In the genomic region with DNA sequence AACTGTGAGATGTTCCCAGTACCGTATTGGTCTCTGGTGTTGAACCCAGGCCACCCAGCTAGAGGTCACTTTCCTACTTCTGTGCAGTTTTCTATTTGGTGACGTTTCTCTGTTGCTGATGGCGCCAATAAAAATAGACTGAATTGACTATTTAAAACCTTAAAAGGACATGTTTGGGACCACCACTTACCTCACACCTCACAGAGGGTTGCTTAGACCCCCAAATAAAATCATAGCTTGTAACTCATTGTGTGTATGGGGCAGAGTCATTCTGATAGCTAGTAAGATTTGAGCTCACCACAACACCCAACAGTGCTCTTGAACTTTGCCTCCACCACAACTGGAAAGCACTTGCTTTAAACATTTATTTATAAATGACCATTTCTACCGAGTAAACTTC, we compare ENCODE assay signal across 26 mouse cellular contexts. TPM values are rescaled to one million over a fixed set of nuclear protein-coding genes. Genes with fewer than 3 reads are reported as not detected.
DNase-seq lines count a peak whose midpoint lies in the region; ATAC-seq and TF ChIP-seq lines count a peak whose summit lies in the region.
"Had no signal": no experiment of that assay in that cellular context is flagged by ENCODE, and none has a peak within 500 bp of the region (broad histone marks: within the 10 kb centered on the region; RNA-seq: fewer than 3 reads in every experiment).

No protein-coding gene starts in this region.

- peak overlapping the region; percentile 30; the same call in 1 of the 2 replicates for H3K27ac ChIP-seq in heart, embryonic 12.5 days (ENCODE audit: poor library complexity, severe bottlenecking)
- peak overlapping the region; percentile 73 for H3K27ac ChIP-seq in heart, postnatal 0 days (ENCODE audit: low read depth)
- peak overlapping the region; percentile 58 for H3K27ac ChIP-seq in lung, embryonic 15.5 days
- H3K27ac ChIP-seq in embryonic fibroblast, embryonic 13.5 days (ENCODE audit: insufficient read depth, low read length) = peak overlapping the region; percentile 51; the same call in 1 of the 2 replicates
- H3K27ac ChIP-seq: forebrain, embryonic 12.5 days; layer of hippocampus, adult 2 months; left cerebral cortex, adult 2 months; limb, embryonic 12.5 days; liver, embryonic 15.5 days; neural tube, embryonic 15.5 days; stomach, embryonic 15.5 days had no signal

- H3K27me3 ChIP-seq in heart, embryonic 12.5 days (replicated peaks) = no peaks in the 10 kb centered on the region
- H3K27me3 ChIP-seq in heart, postnatal 0 days (ENCODE audit: control insufficient read depth, insufficient read depth, low read length) = no peaks in the 10 kb centered on the region
- H3K27me3 ChIP-seq in lung, embryonic 15.5 days = no peaks in the 10 kb centered on the region
- H3K27me3 ChIP-seq: forebrain, embryonic 12.5 days; limb, embryonic 12.5 days; liver, embryonic 15.5 days; megakaryocyte, embryonic 14.5 days; neural tube, embryonic 15.5 days; stomach, embryonic 15.5 days had no signal

- no peak for TF ChIP-seq EP300 in heart, postnatal 0 days (IDR thresholded peaks at IDR 0.05; ENCODE audit: low read depth)

- intact Hi-C loops in heart, postnatal 10 days (cut with DNase I) = no loop called here
- intact Hi-C loops in heart, postnatal 14 days (cut with DNase I) = no loop called here

- H3K4me1 ChIP-seq in heart, embryonic 12.5 days (replicated peaks) = peaks cover 15% of the 10 kb centered on the region
- H3K4me1 ChIP-seq in heart, postnatal 0 days (ENCODE audit: control insufficient read depth, insufficient read depth) = peaks cover 27% of the 10 kb centered on the region
- peaks cover 11% of the 10 kb centered on the region for H3K4me1 ChIP-seq in lung, embryonic 15.5 days
- H3K4me1 ChIP-seq in lung, adult 2 months (ENCODE audit: control insufficient read depth, insufficient read depth, low read length) = peaks cover 4% of the 10 kb centered on the region; the same call in 1 of the 2 replicates
- H3K4me1 ChIP-seq in embryonic fibroblast, embryonic 13.5 days (ENCODE audit: control insufficient read depth, insufficient read depth, low read length) = 0 out of 2 replicates have a peak, but pooled peaks cover 6% of the 10 kb centered on the region
- H3K4me1 ChIP-seq: forebrain, embryonic 12.5 days; limb, embryonic 12.5 days; liver, embryonic 15.5 days; megakaryocyte, embryonic 14.5 days; stomach, embryonic 15.5 days had no signal

- H3K36me3 ChIP-seq in heart, embryonic 12.5 days = no peaks in the 10 kb centered on the region
- no peaks in the 10 kb centered on the region for H3K36me3 ChIP-seq in heart, postnatal 0 days (replicated peaks; ENCODE audit: control insufficient read depth, insufficient read depth, low read length)
- no peaks in the 10 kb centered on the region for H3K36me3 ChIP-seq in lung, embryonic 15.5 days
- H3K36me3 ChIP-seq: forebrain, embryonic 12.5 days; limb, embryonic 12.5 days; liver, embryonic 15.5 days; neural tube, embryonic 15.5 days; stomach, embryonic 15.5 days had no signal

- no peak overlapping the region for H3K9ac ChIP-seq in heart, embryonic 12.5 days
- no peak overlapping the region for H3K9ac ChIP-seq in heart, postnatal 0 days (replicated peaks; ENCODE audit: low read depth, low read length)
- H3K9ac ChIP-seq in lung, embryonic 15.5 days = no peak overlapping the region
- H3K9ac ChIP-seq: forebrain, embryonic 12.5 days; forebrain, postnatal 0 days; limb, embryonic 12.5 days; liver, embryonic 15.5 days; neural tube, embryonic 15.5 days; stomach, embryonic 15.5 days had no signal

- no peak for DNase-seq in heart, postnatal 10 days
- no peak for DNase-seq in heart, postnatal 0 days (ENCODE audit: low spot score)
- DNase-seq in heart, postnatal 14 days = no peak
- no peak for DNase-seq in lung, adult 2 months
- no peak for DNase-seq in cerebellum, adult 9-10 months
- DNase-seq: cerebellum, adult 18-20 months; cerebellum, postnatal 14 days; forebrain, postnatal 0 days; gastrocnemius, postnatal 14 days; midbrain, embryonic 14.5 days; right cerebral cortex, postnatal 25 days had no signal

- no peak overlapping the region for H3K4me3 ChIP-seq in heart, embryonic 12.5 days
- no peak overlapping the region for H3K4me3 ChIP-seq in heart, postnatal 0 days (ENCODE audit: low read depth, low read length)
- H3K4me3 ChIP-seq in lung, embryonic 15.5 days = no peak overlapping the region
- no peak overlapping the region for H3K4me3 ChIP-seq in lung, adult 2 months (replicated peaks; ENCODE audit: extremely low read depth, low read depth, low read length)
- H3K4me3 ChIP-seq in embryonic fibroblast, embryonic 13.5 days (ENCODE audit: insufficient read depth, low read length) = no peak overlapping the region
- H3K4me3 ChIP-seq: forebrain, embryonic 12.5 days; layer of hippocampus, adult 2 months; left cerebral cortex, adult 2 months; limb, embryonic 12.5 days; liver, embryonic 15.5 days; megakaryocyte, embryonic 14.5 days; neural tube, embryonic 15.5 days; stomach, embryonic 15.5 days had no signal

- TF ChIP-seq CTCF in heart, postnatal 0 days (IDR thresholded peaks at IDR 0.05; ENCODE audit: low read depth) = no peak
- no peak for TF ChIP-seq CTCF in lung, adult 2 months (IDR thresholded peaks at IDR 0.05; ENCODE audit: insufficient read depth, low read length)
- TF ChIP-seq CTCF in embryonic fibroblast, embryonic 13.5 days (IDR thresholded peaks at IDR 0.05; ENCODE audit: borderline replicate concordance, insufficient read depth, low read length) = no peak

- no peak overlapping the region for H3K4me2 ChIP-seq in heart, embryonic 12.5 days
- H3K4me2 ChIP-seq in heart, postnatal 0 days (ENCODE audit: low read depth, low read length) = no peak overlapping the region
- H3K4me2 ChIP-seq in lung, embryonic 15.5 days = no peak overlapping the region
- H3K4me2 ChIP-seq: forebrain, embryonic 12.5 days; limb, embryonic 12.5 days; liver, embryonic 15.5 days; neural tube, embryonic 15.5 days; stomach, embryonic 15.5 days had no signal

- no peak for ATAC-seq in heart, embryonic 12.5 days (ENCODE audit: insufficient number of reproducible peaks, low FRiP score)
- no peak for ATAC-seq in heart, postnatal 0 days (ENCODE audit: insufficient read depth, low read depth)
- peak; percentile 5; the same call in 1 of the 2 replicates for ATAC-seq in lung, embryonic 15.5 days (ENCODE audit: borderline replicate concordance, extremely low read depth, low FRiP score, low TSS enrichment)
- ATAC-seq: CD4-positive, CD25-positive, alpha-beta regulatory T cell, adult 4 months; intestine, embryonic 16.5 days had no signal

- no peak for TF ChIP-seq POLR2A in lung, adult 2 months (IDR thresholded peaks at IDR 0.05; ENCODE audit: borderline replicate concordance, extremely low read depth, low read depth, low read length)
- no peak for TF ChIP-seq POLR2A in embryonic fibroblast, embryonic 13.5 days (IDR thresholded peaks at IDR 0.05; ENCODE audit: low read depth, low read length)

- WGBS in heart, embryonic 12.5 days = 72% methylated on average over 4 of the region's 4 CpGs
- 70% methylated on average over 4 of the region's 4 CpGs for WGBS in heart, postnatal 0 days
- WGBS in lung, embryonic 15.5 days = 54% methylated on average over 4 of the region's 4 CpGs
- WGBS in lung, adult 2 months = 59% methylated on average over 4 of the region's 4 CpGs

- peaks cover 7% of the 10 kb centered on the region for H3K9me3 ChIP-seq in heart, embryonic 12.5 days (replicated peaks)
- H3K9me3 ChIP-seq in heart, postnatal 0 days (replicated peaks; ENCODE audit: control insufficient read depth, low read length) = no peaks in the 10 kb centered on the region
- H3K9me3 ChIP-seq in lung, embryonic 15.5 days = no peaks in the 10 kb centered on the region
- H3K9me3 ChIP-seq: forebrain, embryonic 12.5 days; limb, embryonic 12.5 days; liver, embryonic 15.5 days; neural tube, embryonic 15.5 days; stomach, embryonic 15.5 days had no signal

RNA-seq across cellular contexts. Expression of a gene that starts 43.0 kb away (rescaled TPM):
- 1.4 and 1.5 TPM in 2 replicates for polyA plus RNA-seq in heart, embryonic 12.5 days (2016; fragmentation: Nextera tagmentation; extraction: Ambion mirVana)
- total RNA-seq in heart, postnatal 10 days (2021) = 1 to 10 TPM; 3.1 to 4.4 TPM
- 0.46 and 3.9 TPM in 2 replicates for total RNA-seq in heart, postnatal 0 days (2014; rRNA removed; ENCODE audit: low replicate concordance)
- polyA plus RNA-seq in heart, postnatal 0 days (2015; fragmentation: Nextera tagmentation; extraction: Ambion mirVana) = 3.0 and 3.5 TPM in 2 replicates
- total RNA-seq in heart, postnatal 14 days (2021) = 1 to 10 TPM; 3.2 to 3.7 TPM
- polyA plus RNA-seq in lung, embryonic 15.5 days (2015; fragmentation: Nextera tagmentation; extraction: Ambion mirVana) = 14.2 and 15.6 TPM in 2 replicates
- 1.7 and 1.8 TPM in 2 replicates for polyA plus RNA-seq in lung, adult 2 months (2012; rRNA removed)
- 4.8 and 11.2 TPM in 2 replicates for polyA plus RNA-seq in embryonic fibroblast, embryonic 13.5 days (2011; ENCODE audit: insufficient read length, low read depth, missing spikeins)
- total RNA-seq: granulocyte monocyte progenitor cell, adult 5-6 weeks; monocyte, adult 5-6 weeks had no signal
- polyA plus RNA-seq: CD4-positive, CD25-positive, alpha-beta regulatory T cell, adult 4 months had no signal
